Mouse (Mus musculus): ENCODE results near the gene Myrip. TPM values are rescaled to one million over a fixed set of nuclear protein-coding genes. Genes with fewer than 3 reads are reported as not detected.
A peak's percentile ranks its signal among the peaks of the same experiment; 100 is the strongest.

Myrip gene
- total RNA-seq, 2 experiments from 2014 or later: 82.1 to 89.5 TPM

- intact Hi-C loops (cut with DNase I): loop anchor here (2.0 to 5.0 kb wide), 2 partner anchors 73 to 356 kb away; partner anchors contain the start of gene Rpl14
- DNase-seq (ENCODE audit: low spot score in 2 of 2): no peak
Measured at GRCm38 (mm10) chr9:120497983-120498382, 196.7 kb downstream of the Myrip start.

GRCm38 (mm10) chr9:120501191-120501902 is 200.0 kb downstream of the Myrip start:
- DNase-seq (ENCODE audit: low spot score in 2 of 2): no peak
- intact Hi-C loops (cut with DNase I): no loop called here

- peak; percentile 58 to 69 for DNase-seq (ENCODE audit: low spot score in 2 of 2)
- intact Hi-C loops (cut with DNase I): loop anchor here (2.0 kb wide), 1 partner anchor 85 kb away; no protein-coding TSS in a partner anchor
Measured at GRCm38 (mm10) chr9:120502013-120502412, 200.7 kb downstream of the Myrip start.

DNA sequence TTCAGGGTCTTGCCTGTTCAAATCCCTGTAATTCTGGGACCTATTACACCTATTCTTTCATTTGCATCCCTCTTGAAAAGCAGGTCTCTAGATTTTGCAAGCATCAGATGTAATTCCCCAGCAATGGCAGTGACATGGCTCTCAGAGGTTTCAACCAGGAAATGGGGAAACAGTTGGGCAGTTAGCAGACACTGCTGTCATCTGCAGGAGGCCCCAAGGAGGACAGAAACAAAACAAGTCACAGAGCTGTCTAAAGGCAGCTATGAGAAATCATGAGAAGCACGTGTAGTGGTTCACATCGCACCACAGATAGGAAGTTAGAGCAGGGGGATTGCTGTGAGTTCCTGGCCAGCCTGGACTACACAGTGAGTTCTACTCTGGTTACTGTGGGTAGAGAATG is 203.1 kb downstream of the Myrip start:
- intact Hi-C loops (cut with DNase I): no loop called here
- DNase-seq (ENCODE audit: low spot score in 2 of 2): no peak

GRCm38 (mm10) chr9:120511781-120512180 is 210.5 kb downstream of the Myrip start:
- no peak for DNase-seq (ENCODE audit: low spot score in 2 of 2)
- intact Hi-C loops (cut with DNase I): no loop called here

GRCm38 (mm10) chr9:120516720-120517119 is 215.4 kb downstream of the Myrip start:
- no peak for DNase-seq (ENCODE audit: low spot score in 2 of 2)
- intact Hi-C loops (cut with DNase I): loop anchor here (5.0 kb wide), 1 partner anchor 46 kb away; no protein-coding TSS in a partner anchor

GRCm38 (mm10) chr9:120518946-120519345 is 217.6 kb downstream of the Myrip start:
- DNase-seq (ENCODE audit: low spot score in 2 of 2): no peak
- intact Hi-C loops (cut with DNase I): loop anchor here (5.0 kb wide), 1 partner anchor 43 kb away; no protein-coding TSS in a partner anchor

DNA sequence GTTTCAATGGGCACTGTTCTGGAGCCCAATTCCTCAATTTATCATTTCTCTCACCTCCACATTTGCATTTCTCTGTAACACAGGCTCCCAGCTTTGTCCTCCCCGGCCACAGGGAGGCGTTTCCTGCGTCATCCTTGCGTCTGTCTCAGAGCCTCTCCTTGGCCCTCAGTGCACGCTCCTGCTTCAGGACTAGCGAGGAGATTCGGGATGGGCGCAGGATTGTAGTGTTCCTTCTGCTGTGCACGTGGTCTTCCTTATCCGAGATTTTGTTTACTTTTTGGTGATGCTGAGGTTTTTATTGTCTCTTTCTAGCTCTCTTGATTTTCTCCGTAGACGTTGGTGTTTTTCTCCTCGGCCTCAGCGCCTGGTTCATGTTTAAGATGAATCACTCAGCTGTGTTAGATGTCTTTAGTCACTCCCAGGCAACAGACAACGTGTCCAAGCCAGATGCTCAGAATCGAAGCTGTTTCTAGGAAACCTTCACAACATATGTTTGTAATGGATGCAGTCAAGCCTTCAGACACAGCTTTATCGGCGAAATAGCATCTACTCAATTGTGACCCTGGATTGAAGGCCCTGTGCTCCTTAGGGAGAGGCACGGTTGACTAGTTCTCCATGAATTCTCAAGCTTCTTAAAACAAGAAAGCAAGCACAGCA is 218.3 kb downstream of the Myrip start:
- DNase-seq (ENCODE audit: low spot score in 2 of 2): peak; percentile 54 to 55
- intact Hi-C loops (cut with DNase I): loop anchor here (5.0 kb wide), 1 partner anchor 43 kb away; no protein-coding TSS in a partner anchor

- DNase-seq (ENCODE audit: low spot score in 2 of 2): no peak
- intact Hi-C loops (cut with DNase I): no loop called here
Measured at GRCm38 (mm10) chr9:120521161-120521560, 219.8 kb downstream of the Myrip start.

Other genes with a start within 250 kb of the Myrip start
- 10 to 100 TPM; 30.9 to 32.8 TPM for gene Cx3cr1, start 231.6 kb upstream of the Myrip start, total RNA-seq (2021)
- not detected for gene Ccr8, start 209.4 kb upstream of the Myrip start, total RNA-seq (2021)
- 10 to 100 TPM; 27.0 to 28.9 TPM for gene Slc25a38, start 191.1 kb upstream of the Myrip start, total RNA-seq (2021)
- gene Rpsa, start 173.8 kb upstream of the Myrip start, total RNA-seq (2021): 100 to 1,000 TPM; 361 to 417 TPM
- gene Mobp, start 151.8 kb upstream of the Myrip start, total RNA-seq (2021): 100 to 1,000 TPM; 355 to 475 TPM
- 100 to 1,000 TPM; 149 to 162 TPM for gene Eif1b, start 190.7 kb downstream of the Myrip start, total RNA-seq (2021)
- gene Entpd3, start 238.3 kb downstream of the Myrip start, total RNA-seq (2021): 1 to 10 TPM; 5.6 to 8.0 TPM